Mouse (Mus musculus) E14TG2a.4 (cell line): ENCODE measurements at regions not wholly inside any gene's neighbourhood (a gene's known extent, or its start where the extent isn't known, plus 50 kb on each side); places are given as distances from the start of the nearest gene placed in this dataset.

Experiments
- H3K27me3 ChIP-seq: 2 replicates; pipeline ENCODE4 v1.6.1; 2014; ENCODE audit warnings: low read length, control low read depth; ENCODE audit not compliant: insufficient read depth
- H3K36me3 ChIP-seq: 2 replicates; pipeline ENCODE4 v1.6.1; 2014; ENCODE audit warnings: low read length, control low read depth; ENCODE audit not compliant: insufficient read depth
- H3K4me1 ChIP-seq: replicated peaks from 2 replicates; pipeline ENCODE4 v1.6.1; 2014; ENCODE audit warnings: low read depth, low read length, control low read depth
- H3K4me3 ChIP-seq: replicated peaks from 2 replicates; pipeline ENCODE4 v1.5.1; 2014; ENCODE audit warnings: mild to moderate bottlenecking, low read length
- H3K9me3 ChIP-seq: 2 replicates; pipeline ENCODE4 v1.6.1; 2014; ENCODE audit warnings: low read length, control low read depth
- CTCF ChIP-seq: conservative IDR thresholded peaks from 2 replicates; pipeline ENCODE4 v1.5.1; 2014; ENCODE audit warnings: low read length
- NANOG ChIP-seq: IDR thresholded peaks from 2 replicates; pipeline ENCODE4 v1.6.1; 2014; ENCODE audit warnings: borderline replicate concordance, low read length, mixed read lengths
- POU5F1 ChIP-seq: IDR thresholded peaks from 2 replicates; pipeline ENCODE4 v1.6.1; 2014; ENCODE audit warnings: low read length, borderline replicate concordance

GRCm38 (mm10) chr5:16681055-16681454 is 110.6 kb upstream of the Gm28710 start:
- Histone ChIP-seq H3K36me3 (no peaks in the 10 kb centered on the region), H3K9me3 (peaks cover 40% of the 10 kb centered on the region), H3K4me1 (no peaks in the 10 kb centered on the region), H3K27me3 (no peaks in the 10 kb centered on the region), H3K4me3 (no peak overlapping the region)
- no peak for TF ChIP-seq POU5F1
- TF ChIP-seq CTCF, result no peak
- TF ChIP-seq NANOG, result no peak

GRCm38 (mm10) chr5:16684079-16684478 is 107.5 kb upstream of the Gm28710 start:
- Histone ChIP-seq H3K27me3 (no peaks in the 10 kb centered on the region), H3K9me3 (peaks cover 11% of the 10 kb centered on the region), H3K4me1 (no peaks in the 10 kb centered on the region), H3K4me3 (no peak overlapping the region), H3K36me3 (no peaks in the 10 kb centered on the region)
- TF ChIP-seq POU5F1, result no peak
- no peak for TF ChIP-seq CTCF
- TF ChIP-seq NANOG, result no peak

DNA sequence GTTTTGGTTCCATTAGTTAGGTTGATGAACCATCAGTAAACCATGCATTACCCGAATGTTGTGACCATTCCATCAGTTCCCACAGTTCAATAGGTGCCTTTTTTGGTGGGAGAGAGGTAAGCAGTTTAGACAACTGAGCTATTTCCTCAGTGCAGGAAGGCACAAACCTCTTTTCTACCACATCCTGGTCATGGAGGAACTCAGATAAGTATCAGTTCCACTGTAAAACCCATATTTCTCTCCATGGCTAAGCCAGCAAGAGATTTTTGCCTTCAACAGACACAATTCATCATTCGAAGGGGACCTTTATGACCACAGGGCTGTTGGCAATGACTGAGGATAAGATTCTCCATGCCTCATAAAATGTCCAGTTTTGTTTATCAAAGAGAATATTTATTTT is 92.3 kb upstream of the Gm28710 start:
- Histone ChIP-seq H3K9me3 (peaks cover 19% of the 10 kb centered on the region), H3K36me3 (no peaks in the 10 kb centered on the region)

GRCm38 (mm10) chr5:16700546-16700945 is 91.1 kb upstream of the Gm28710 start:
- Histone ChIP-seq H3K9me3 (peaks cover 12% of the 10 kb centered on the region), H3K4me1 (no peaks in the 10 kb centered on the region), H3K36me3 (no peaks in the 10 kb centered on the region), H3K27me3 (no peaks in the 10 kb centered on the region), H3K4me3 (no peak overlapping the region)
- TF ChIP-seq POU5F1 (no peak), NANOG (no peak), CTCF (no peak)

More for the DNA sequence above, 92.3 kb upstream of the Gm28710 start:
- TF ChIP-seq CTCF (no peak), NANOG (no peak), POU5F1 (no peak)
- Histone ChIP-seq H3K4me1 (no peaks in the 10 kb centered on the region), H3K4me3 (no peak overlapping the region), H3K27me3 (no peaks in the 10 kb centered on the region)

DNA sequence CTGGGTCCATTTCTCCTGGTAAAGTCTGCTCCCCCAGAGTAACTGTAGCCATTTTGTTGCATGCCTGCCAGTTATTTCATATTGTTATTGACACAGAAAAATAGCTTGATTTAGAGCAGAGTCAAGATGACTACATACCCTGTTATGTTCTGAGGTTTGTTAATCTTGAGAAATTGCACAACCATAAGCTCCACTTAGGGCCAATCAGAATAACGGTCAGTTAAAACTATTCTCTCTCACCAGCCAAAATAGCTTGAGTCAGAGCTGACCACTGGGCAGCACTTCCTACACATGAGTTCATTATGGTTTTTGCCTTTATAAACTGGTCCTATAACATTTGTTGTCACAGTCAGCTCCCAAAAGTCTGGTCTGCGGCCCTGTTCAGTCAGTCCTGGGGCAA is 88.9 kb upstream of the Gm28710 start:
- no peaks in the 10 kb centered on the region for H3K36me3 ChIP-seq
- H3K4me1 ChIP-seq, result no peaks in the 10 kb centered on the region
- H3K4me3 ChIP-seq, result no peak overlapping the region
- H3K9me3 ChIP-seq, result no peaks in the 10 kb centered on the region
- TF ChIP-seq NANOG, result no peak
- no peak for TF ChIP-seq CTCF
- no peak for TF ChIP-seq POU5F1
- H3K27me3 ChIP-seq, result no peaks in the 10 kb centered on the region

- Histone ChIP-seq H3K4me3 (no peak overlapping the region), H3K27me3 (no peaks in the 10 kb centered on the region), H3K4me1 (no peaks in the 10 kb centered on the region), H3K36me3 (no peaks in the 10 kb centered on the region), H3K9me3 (peaks cover 49% of the 10 kb centered on the region)
- TF ChIP-seq POU5F1 (no peak), CTCF (no peak), NANOG (no peak)
Measured at GRCm38 (mm10) chr5:16715863-16716262, 75.7 kb upstream of the Gm28710 start.

DNA sequence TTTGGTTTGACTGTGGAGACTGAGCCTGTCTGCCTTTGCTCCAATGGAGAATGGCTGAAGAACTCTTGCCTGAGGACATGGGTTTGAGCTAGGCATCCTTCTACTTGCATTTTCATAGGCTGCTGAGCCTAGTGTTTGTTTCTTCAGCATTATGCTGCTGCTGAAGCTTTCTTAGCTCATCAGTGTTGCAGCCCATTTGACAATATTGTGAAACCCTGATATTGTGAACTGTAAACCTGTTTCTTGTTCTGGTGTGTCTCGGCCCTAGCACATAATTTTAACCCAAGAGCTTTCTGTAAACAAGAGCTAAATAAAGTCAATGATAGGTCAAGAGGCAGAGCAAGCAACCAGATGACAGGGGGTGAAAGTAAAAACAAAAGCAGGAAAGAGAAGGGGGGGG is 75.2 kb upstream of the Gm28710 start:
- no peaks in the 10 kb centered on the region for H3K4me1 ChIP-seq
- no peaks in the 10 kb centered on the region for H3K27me3 ChIP-seq
- H3K9me3 ChIP-seq, result peaks cover 54% of the 10 kb centered on the region
- no peaks in the 10 kb centered on the region for H3K36me3 ChIP-seq
- TF ChIP-seq CTCF (no peak), NANOG (no peak), POU5F1 (no peak)
- no peak overlapping the region for H3K4me3 ChIP-seq

- Histone ChIP-seq H3K9me3 (peaks cover 34% of the 10 kb centered on the region), H3K4me1 (no peaks in the 10 kb centered on the region), H3K36me3 (no peaks in the 10 kb centered on the region), H3K27me3 (no peaks in the 10 kb centered on the region), H3K4me3 (no peak overlapping the region)
- no peak for TF ChIP-seq CTCF
- no peak for TF ChIP-seq POU5F1
- no peak for TF ChIP-seq NANOG
Measured at GRCm38 (mm10) chr5:16724820-16725219, 66.8 kb upstream of the Gm28710 start.
